Mouse (Mus musculus): Measurements from ENCODE around the gene Rps8. TPM values are rescaled to one million over a fixed set of nuclear protein-coding genes. Genes with fewer than 3 reads are reported as not detected.

Rps8 gene
- total RNA-seq, 4 experiments from 2014 or later, result 448 to 635 (median 527) TPM

- peak; percentile 79 for DNase-seq (ENCODE audit: low spot score in 2 of 2)
These were observed 30.6 kb downstream of the Rps8 start, which contains the start of gene Btbd19 for GRCm38 (mm10) chr4:117125348-117125909. Gene Btbd19, minus strand, starts transcription at chr4:117125725.

GRCm38 (mm10) chr4:117124518-117125347 lies 31.3 kb downstream of the Rps8 start:
- no peak for DNase-seq (ENCODE audit: low spot score in 2 of 2)

DNA sequence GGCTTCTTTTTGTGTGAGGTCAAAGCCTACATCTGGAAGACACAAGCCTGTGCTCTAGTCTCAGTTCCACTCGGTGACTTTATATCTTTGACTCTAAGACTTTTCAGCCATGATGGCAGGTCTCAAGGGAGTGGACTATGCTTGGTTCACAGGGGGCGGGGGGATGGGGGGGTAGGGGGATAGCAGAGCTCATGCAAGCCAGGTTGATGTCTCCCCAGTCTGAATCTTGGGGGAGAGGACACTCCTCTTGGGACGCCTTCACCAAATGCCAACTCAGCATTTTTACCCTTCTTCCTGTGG lies 31.9 kb downstream of the Rps8 start:
- no peak for DNase-seq (ENCODE audit: low spot score in 2 of 2)

- DNase-seq (ENCODE audit: low spot score in 2 of 2), result no peak
These were observed 32.4 kb downstream of the Rps8 start for GRCm38 (mm10) chr4:117123546-117124217.

DNA sequence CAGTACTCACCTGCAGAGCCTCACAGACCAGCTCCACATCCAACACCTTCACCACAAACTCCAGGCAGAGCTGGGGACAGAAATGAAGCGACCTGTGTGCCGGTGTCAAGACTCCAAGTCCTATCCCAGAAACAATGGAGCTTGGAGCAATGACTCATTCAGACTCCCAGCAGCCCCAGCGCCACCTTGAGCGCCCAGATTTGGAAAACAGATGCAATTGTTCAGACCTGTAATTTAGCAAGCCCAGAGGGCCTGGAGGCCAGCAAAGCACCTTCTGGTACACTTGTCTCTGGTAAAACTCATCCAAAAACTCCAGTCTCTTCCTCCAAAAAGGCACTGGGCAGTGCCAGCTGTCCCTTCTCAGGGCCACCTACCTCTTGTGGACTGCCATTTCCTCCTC lies 33.8 kb downstream of the Rps8 start:
- no peak for DNase-seq (ENCODE audit: low spot score in 2 of 2)

- DNase-seq (ENCODE audit: low spot score in 2 of 2), result peak; percentile 94 to 96
These were observed 35.3 kb downstream of the Rps8 start for GRCm38 (mm10) chr4:117120445-117121414.

DNA sequence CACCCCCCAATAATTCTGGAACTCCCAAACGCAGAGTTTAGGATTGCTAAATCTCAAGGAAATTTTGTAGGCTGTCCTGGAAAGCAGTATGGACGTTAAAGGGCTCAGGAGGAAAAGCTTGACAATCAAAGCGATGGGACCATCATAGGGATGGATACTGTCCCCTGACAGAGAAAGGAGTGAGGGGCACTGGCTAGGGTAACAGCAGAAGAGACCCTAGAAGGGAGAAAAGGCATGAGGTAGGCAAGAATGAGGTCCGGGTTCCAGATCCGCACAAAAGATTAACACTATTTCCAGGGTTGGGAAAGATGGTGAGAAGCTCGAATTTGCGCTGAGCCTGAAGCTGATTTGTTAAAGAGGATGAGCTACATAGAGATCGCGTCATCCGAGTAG lies 36.0 kb downstream of the Rps8 start:
- no peak for DNase-seq (ENCODE audit: low spot score in 2 of 2)

- DNase-seq (ENCODE audit: low spot score in 2 of 2), result no peak
These were observed 36.4 kb downstream of the Rps8 start for GRCm38 (mm10) chr4:117119636-117120035.

GRCm38 (mm10) chr4:117117931-117118330 lies 38.1 kb downstream of the Rps8 start:
- no peak for DNase-seq (ENCODE audit: low spot score in 2 of 2)

GRCm38 (mm10) chr4:117115592-117115991 lies 40.5 kb downstream of the Rps8 start:
- DNase-seq (ENCODE audit: low spot score in 2 of 2), result no peak

DNA sequence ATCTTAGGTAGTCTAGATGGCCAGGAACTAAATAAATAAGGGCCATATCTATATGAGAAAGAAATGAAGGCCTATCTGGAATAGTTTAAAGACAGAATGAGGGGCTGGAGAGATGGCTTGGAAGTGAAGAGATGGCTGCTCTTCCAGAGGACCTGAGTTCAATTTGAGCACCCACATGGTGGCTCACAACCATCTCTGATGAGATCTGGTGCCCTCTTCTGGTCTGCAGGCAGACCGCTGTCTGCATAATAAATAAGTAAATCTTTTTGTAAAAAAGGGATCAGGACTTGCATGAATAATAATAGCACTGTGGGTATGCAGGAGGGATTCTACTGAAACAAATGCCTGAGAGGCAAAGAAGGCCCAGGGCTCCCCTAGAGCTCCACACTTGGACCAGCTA lies 42.8 kb downstream of the Rps8 start:
- DNase-seq (ENCODE audit: low spot score in 2 of 2), result no peak

GRCm38 (mm10) chr4:117110985-117111384 lies 45.1 kb downstream of the Rps8 start:
- DNase-seq (ENCODE audit: low spot score in 2 of 2), result no peak

- DNase-seq (ENCODE audit: low spot score in 2 of 2), result no peak
These were observed 45.8 kb downstream of the Rps8 start for GRCm38 (mm10) chr4:117110249-117110648.

GRCm38 (mm10) chr4:117109330-117109729 lies 46.7 kb downstream of the Rps8 start:
- DNase-seq (ENCODE audit: low spot score in 2 of 2), result no peak

- DNase-seq (ENCODE audit: low spot score in 2 of 2), result no peak
These were observed 47.6 kb downstream of the Rps8 start for GRCm38 (mm10) chr4:117108524-117108849.

DNA sequence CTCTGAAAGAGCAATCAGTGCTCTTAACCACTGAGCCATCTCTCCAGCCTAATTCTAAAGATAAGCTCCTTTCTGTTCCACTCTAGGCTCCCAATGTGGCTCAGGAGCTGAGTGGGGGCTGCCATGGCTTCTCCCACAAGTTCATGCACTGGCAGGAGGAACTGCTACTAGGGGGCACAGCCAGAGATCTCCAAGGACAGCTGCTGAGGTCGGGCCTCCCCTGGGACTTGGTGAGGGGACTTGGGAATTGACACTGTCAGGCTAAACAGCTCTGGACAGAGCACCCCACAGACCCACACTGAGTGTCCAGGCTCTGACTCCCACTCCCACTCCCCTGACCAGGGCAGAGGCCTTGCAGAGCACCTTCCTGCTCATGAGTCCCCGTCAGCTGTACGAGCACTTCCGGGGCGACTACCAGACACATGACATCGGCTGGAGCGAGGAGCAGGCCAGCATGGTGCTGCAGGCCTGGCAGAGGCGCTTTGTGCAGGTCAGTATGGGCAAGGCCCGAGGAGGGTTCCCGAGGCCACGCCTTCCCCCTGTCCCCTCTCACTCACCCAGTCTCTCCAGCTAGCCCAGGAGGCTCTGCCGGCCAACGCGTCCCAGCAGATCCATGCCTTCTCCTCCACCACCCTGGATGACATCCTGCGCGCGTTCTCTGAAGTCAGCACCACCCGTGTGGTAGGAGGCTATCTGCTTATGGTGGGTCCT lies 48.1 kb downstream of the Rps8 start:
- DNase-seq (ENCODE audit: low spot score in 2 of 2), result no peak

- DNase-seq (ENCODE audit: low spot score in 2 of 2), result no peak
These were observed 50.9 kb downstream of the Rps8 start for GRCm38 (mm10) chr4:117105127-117105526.

- DNase-seq (ENCODE audit: low spot score in 2 of 2), result no peak
These were observed 51.4 kb downstream of the Rps8 start for GRCm38 (mm10) chr4:117104672-117105071.

All from layer of hippocampus, adult 8-10 months (tissue).